In the genomic region with DNA sequence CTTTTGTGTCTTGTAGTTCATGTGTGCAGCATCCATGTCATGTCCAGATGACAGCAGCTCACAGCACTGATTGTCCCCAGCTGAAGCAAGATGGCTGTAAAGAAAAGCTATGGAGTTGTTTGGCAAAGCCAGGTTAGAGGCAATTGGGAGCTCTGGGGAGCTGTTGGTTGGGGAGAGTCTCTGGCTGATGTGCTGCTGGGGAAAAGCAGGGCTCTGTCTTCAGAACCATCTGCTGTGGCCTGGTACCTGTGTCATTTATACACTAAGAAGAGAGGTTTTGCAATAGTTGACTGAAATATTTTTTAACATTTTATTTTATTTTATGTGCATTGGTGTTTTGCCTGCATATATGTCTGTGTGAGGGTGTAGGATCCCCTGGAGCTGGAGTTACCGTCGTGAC, we compare ENCODE assay signal across 25 mouse cellular contexts. TPM values are rescaled to one million over a fixed set of nuclear protein-coding genes. Genes with fewer than 3 reads are reported as not detected.
"Had no signal": no experiment of that assay in that cellular context is flagged by ENCODE, and none has a peak within 500 bp of the region (broad histone marks: within the 10 kb centered on the region; RNA-seq: fewer than 3 reads in every experiment).

No protein-coding gene starts in this region.

- ATAC-seq: midbrain, embryonic 16.5 days had no signal

- H3K4me2 ChIP-seq: liver, embryonic 13.5 days; midbrain, embryonic 12.5 days; neural tube, embryonic 13.5 days had no signal

- H3K9ac ChIP-seq: liver, embryonic 13.5 days; midbrain, embryonic 12.5 days; neural tube, embryonic 13.5 days had no signal

- DNase-seq: kidney, postnatal 25 days; layer of hippocampus, adult 9-11 months; liver, embryonic 13.5 days; lung, adult 2 months; lung, postnatal 14 days; lung, postnatal 4 days; right cerebral cortex, adult 18-20 months; right cerebral cortex, postnatal 14 days; right cerebral cortex, postnatal 4 days; thymus, adult 2 months; thymus, postnatal 14 days; thymus, postnatal 4 days had no signal

- H3K9me3 ChIP-seq: liver, embryonic 13.5 days; midbrain, embryonic 12.5 days; neural tube, embryonic 13.5 days had no signal

- H3K4me1 ChIP-seq: liver, embryonic 13.5 days had no signal

- H3K4me3 ChIP-seq: layer of hippocampus, adult 2 months; liver, embryonic 13.5 days; midbrain, embryonic 12.5 days; myocyte; neural tube, embryonic 13.5 days had no signal

- H3K27ac ChIP-seq: kidney, postnatal 0 days; layer of hippocampus, adult 2 months; liver, embryonic 13.5 days; midbrain, embryonic 12.5 days; neural tube, embryonic 13.5 days; stomach, postnatal 0 days had no signal

- H3K36me3 ChIP-seq: liver, embryonic 13.5 days; midbrain, embryonic 12.5 days; neural tube, embryonic 13.5 days had no signal

RNA-seq across cellular contexts. Expression of a gene that starts 14.6 kb away (rescaled TPM):
- total RNA-seq: megakaryocyte progenitor cell, adult 5-6 weeks; megakaryocyte-erythroid progenitor cell, adult 5-6 weeks; monocyte, adult 5-6 weeks; neutrophil, adult 5-6 weeks had no signal
- polyA plus RNA-seq: liver, adult 2 months had no signal

RNA-seq across cellular contexts. Expression of a gene that starts 44.2 kb away (rescaled TPM):
- total RNA-seq: liver, adult 2 months; megakaryocyte progenitor cell, adult 5-6 weeks; megakaryocyte-erythroid progenitor cell, adult 5-6 weeks; monocyte, adult 5-6 weeks; neutrophil, adult 5-6 weeks had no signal
- polyA plus RNA-seq: liver, adult 2 months; liver, embryonic 13.5 days; lung, embryonic 16.5 days had no signal
